Mouse (Mus musculus) heart, embryonic 15.5 days (tissue): ENCODE results near the gene Gp2. TPM values are rescaled to one million over a fixed set of nuclear protein-coding genes. Genes with fewer than 3 reads are reported as not detected.

ENCODE experiments used
- ATAC-seq: fragments of 200-750 bp; cut with Nextera tagmentation; replicated peaks from 2 replicates; pipeline ENCODE4 v1.8.0; 2017; ENCODE audit warnings: low read depth, moderate TSS enrichment; ENCODE audit not compliant: insufficient number of reproducible peaks, insufficient read depth, low FRiP score
- H3K27ac ChIP-seq: fragments of 300-500 bp; sonication (generic); 2 replicates; pipeline ENCODE4 v1.5.1; 2015; ENCODE audit warnings: mild to moderate bottlenecking, inconsistent platforms
- H3K27me3 ChIP-seq: fragments of 300-500 bp; sonication (generic); 2 replicates; pipeline ENCODE4 v1.6.1; 2015; ENCODE audit warnings: inconsistent platforms
- H3K36me3 ChIP-seq: fragments of 300-500 bp; sonication (generic); 2 replicates; pipeline ENCODE4 v1.6.1; 2015; ENCODE audit warnings: mild to moderate bottlenecking, inconsistent platforms
- H3K4me1 ChIP-seq: fragments of 300-500 bp; sonication (generic); replicated peaks from 2 replicates; pipeline ENCODE4 v1.6.1; 2015; ENCODE audit warnings: inconsistent platforms
- H3K4me2 ChIP-seq: fragments of 300-500 bp; sonication (generic); 2 replicates; pipeline ENCODE4 v1.6.1; 2015; ENCODE audit warnings: inconsistent platforms, mild to moderate bottlenecking, moderate library complexity
- H3K4me3 ChIP-seq: fragments of 300-500 bp; sonication (generic); 2 replicates; pipeline ENCODE4 v1.5.1; 2015; ENCODE audit warnings: mild to moderate bottlenecking, inconsistent platforms
- H3K9ac ChIP-seq: fragments of 300-500 bp; sonication (generic); 2 replicates; pipeline ENCODE4 v1.6.1; 2015; ENCODE audit warnings: mild to moderate bottlenecking, inconsistent platforms
- H3K9me3 ChIP-seq: fragments of 300-500 bp; sonication (generic); replicated peaks from 2 replicates; pipeline ENCODE4 v1.6.1; 2016; ENCODE audit warnings: inconsistent platforms
- WGBS: fragments of 180-500 bp; shearing (Covaris S2); methylation state at CpG from one replicate; pipeline ENCODE4 v1.1.7; 2015; ENCODE audit warnings: mixed read lengths; 5-methylcytosine and 5-hydroxymethylcytosine counted together
- polyA plus RNA-seq: library from polyadenylated mRNA; unstranded; fragments of >200 nt; fragmentation: Nextera tagmentation; extraction: Ambion mirVana; gene quantifications from 2 replicates; pipeline ENCODE4 v1.2.1, GENCODE M21; 2015

Gp2 gene
- not detected in 2 replicates for polyA plus RNA-seq

- Histone ChIP-seq H3K9me3 (no peaks in the 10 kb centered on the region), H3K9ac (no peak within 1 kb of the TSS), H3K27ac (no peak within 1 kb of the TSS), H3K4me3 (no peak within 1 kb of the TSS), H3K27me3 (no peaks in the 10 kb centered on the region), H3K4me1 (no peaks in the 10 kb centered on the region), H3K36me3 (no peaks in the 10 kb centered on the region), H3K4me2 (no peak within 1 kb of the TSS)
- WGBS = 87% methylated on average over 6 of the region's 6 CpGs
- ATAC-seq = no peak
Observed at GRCm38 (mm10) chr7:119459185-119459584, at the start of gene Gp2. TSS of gene Gp2 (minus strand) at chr7:119459285.

- Histone ChIP-seq H3K4me1 (no peaks in the 10 kb centered on the region), H3K27me3 (no peaks in the 10 kb centered on the region)
Observed at GRCm38 (mm10) chr7:119490041-119490780, 31.1 kb upstream of the Gp2 start.

GRCm38 (mm10) chr7:119486683-119487082 lies 27.6 kb upstream of the Gp2 start:
- no peak for ATAC-seq
- H3K4me2 ChIP-seq = no peak overlapping the region
- H3K4me3 ChIP-seq = no peak overlapping the region
- no peak overlapping the region for H3K27ac ChIP-seq
- H3K9ac ChIP-seq = no peak overlapping the region
- H3K4me1 ChIP-seq = no peaks in the 10 kb centered on the region
- H3K27me3 ChIP-seq = no peaks in the 10 kb centered on the region
- H3K9me3 ChIP-seq = no peaks in the 10 kb centered on the region
- WGBS = 84% methylated on average over 5 of the region's 5 CpGs
- no peaks in the 10 kb centered on the region for H3K36me3 ChIP-seq

More at GRCm38 (mm10) chr7:119490041-119490780, 31.1 kb upstream of the Gp2 start:
- Histone ChIP-seq H3K4me3 (no peak overlapping the region), H3K27ac (no peak overlapping the region), H3K4me2 (no peak overlapping the region), H3K9me3 (no peaks in the 10 kb centered on the region), H3K9ac (no peak overlapping the region), H3K36me3 (no peaks in the 10 kb centered on the region)
- 60% methylated on average over 4 of the region's 4 CpGs for WGBS
- ATAC-seq = no peak

GRCm38 (mm10) chr7:119484154-119484553 lies 25.1 kb upstream of the Gp2 start:
- no peaks in the 10 kb centered on the region for H3K27me3 ChIP-seq
- no peak for ATAC-seq
- 72% methylated on average over 4 of the region's 4 CpGs for whole genome bisulfite sequencing

GRCm38 (mm10) chr7:119479256-119479655 lies 20.2 kb upstream of the Gp2 start, which contains the start of gene Umod:
TSS of gene Umod (minus strand) at chr7:119479282.
- no peak within 1 kb of the TSS for H3K9ac ChIP-seq
- no peaks in the 10 kb centered on the region for H3K9me3 ChIP-seq
- H3K36me3 ChIP-seq = no peaks in the 10 kb centered on the region
- H3K4me1 ChIP-seq = no peaks in the 10 kb centered on the region
- H3K27me3 ChIP-seq = no peaks in the 10 kb centered on the region
- H3K4me3 ChIP-seq = no peak within 1 kb of the TSS
- ATAC-seq = no peak
- H3K4me2 ChIP-seq = no peak within 1 kb of the TSS
- H3K27ac ChIP-seq = no peak within 1 kb of the TSS

More at GRCm38 (mm10) chr7:119484154-119484553, 25.1 kb upstream of the Gp2 start:
- Histone ChIP-seq H3K36me3 (no peaks in the 10 kb centered on the region), H3K9me3 (no peaks in the 10 kb centered on the region), H3K4me1 (no peaks in the 10 kb centered on the region), H3K27ac (no peak overlapping the region), H3K9ac (no peak overlapping the region), H3K4me3 (no peak overlapping the region), H3K4me2 (no peak overlapping the region)

- Histone ChIP-seq H3K27ac (no peak overlapping the region), H3K9ac (no peak overlapping the region), H3K4me3 (no peak overlapping the region), H3K27me3 (no peaks in the 10 kb centered on the region), H3K9me3 (no peaks in the 10 kb centered on the region), H3K4me1 (no peaks in the 10 kb centered on the region), H3K4me2 (no peak overlapping the region), H3K36me3 (no peaks in the 10 kb centered on the region)
- WGBS = 69% methylated on average over 33 of the region's 33 CpGs
- no peak for ATAC-seq
Observed at GRCm38 (mm10) chr7:119476500-119477389, 17.7 kb upstream of the Gp2 start.

GRCm38 (mm10) chr7:119454192-119454591 lies 4.9 kb downstream of the Gp2 start:
- no peak for ATAC-seq
- no peak overlapping the region for H3K27ac ChIP-seq
- no peaks in the 10 kb centered on the region for H3K27me3 ChIP-seq
- no peak overlapping the region for H3K4me3 ChIP-seq
- H3K4me1 ChIP-seq = no peaks in the 10 kb centered on the region
- WGBS = 74% methylated on average over 7 of the region's 7 CpGs
- H3K4me2 ChIP-seq = no peak overlapping the region
- no peaks in the 10 kb centered on the region for H3K9me3 ChIP-seq
- H3K36me3 ChIP-seq = no peaks in the 10 kb centered on the region
- no peak overlapping the region for H3K9ac ChIP-seq

GRCm38 (mm10) chr7:119443849-119444248 lies 15.2 kb downstream of the Gp2 start:
- Histone ChIP-seq H3K9ac (no peak overlapping the region), H3K4me2 (no peak overlapping the region), H3K27ac (no peak overlapping the region), H3K27me3 (no peaks in the 10 kb centered on the region), H3K4me1 (no peaks in the 10 kb centered on the region), H3K36me3 (no peaks in the 10 kb centered on the region), H3K4me3 (no peak overlapping the region), H3K9me3 (no peaks in the 10 kb centered on the region)
- WGBS = 63% methylated on average over 4 of the region's 4 CpGs
- no peak for ATAC-seq

GRCm38 (mm10) chr7:119441938-119442337 lies 17.1 kb downstream of the Gp2 start:
- no peak overlapping the region for H3K9ac ChIP-seq
- H3K27me3 ChIP-seq = no peaks in the 10 kb centered on the region
- H3K4me1 ChIP-seq = no peaks in the 10 kb centered on the region
- WGBS = 60% methylated on average over 1 of the region's 1 CpGs
- no peak overlapping the region for H3K4me2 ChIP-seq
- H3K36me3 ChIP-seq = no peaks in the 10 kb centered on the region
- H3K9me3 ChIP-seq = no peaks in the 10 kb centered on the region
- no peak for ATAC-seq
- H3K27ac ChIP-seq = no peak overlapping the region
- H3K4me3 ChIP-seq = no peak overlapping the region

- no peak for ATAC-seq
- no peaks in the 10 kb centered on the region for H3K9me3 ChIP-seq
- H3K36me3 ChIP-seq = no peaks in the 10 kb centered on the region
- no peak overlapping the region for H3K4me2 ChIP-seq
- H3K27me3 ChIP-seq = no peaks in the 10 kb centered on the region
- no peaks in the 10 kb centered on the region for H3K4me1 ChIP-seq
- no peak overlapping the region for H3K27ac ChIP-seq
- WGBS = 13% methylated on average over 6 of the region's 6 CpGs
- no peak overlapping the region for H3K4me3 ChIP-seq
- H3K9ac ChIP-seq = no peak overlapping the region
Observed at GRCm38 (mm10) chr7:119427180-119427616, 31.9 kb downstream of the Gp2 start.

- H3K27ac ChIP-seq = no peak overlapping the region
- no peak overlapping the region for H3K4me2 ChIP-seq
- H3K36me3 ChIP-seq = no peaks in the 10 kb centered on the region
- no peaks in the 10 kb centered on the region for H3K9me3 ChIP-seq
- 11% methylated on average over 2 of the region's 2 CpGs for WGBS
- ATAC-seq = no peak
- H3K27me3 ChIP-seq = no peaks in the 10 kb centered on the region
- no peaks in the 10 kb centered on the region for H3K4me1 ChIP-seq
- H3K4me3 ChIP-seq = no peak overlapping the region
- H3K9ac ChIP-seq = no peak overlapping the region
Observed at GRCm38 (mm10) chr7:119420730-119421129, 38.4 kb downstream of the Gp2 start.
